Mouse (Mus musculus): ENCODE data around the gene Trpt1. TPM values are rescaled to one million over a fixed set of nuclear protein-coding genes. Genes with fewer than 3 reads are reported as not detected.
"Not testable (repeated sequence)": the region's sequence is repeated elsewhere in the genome, so short reads cannot be mapped to it uniquely, and the experiment has no call there.

Trpt1 gene
- polyA plus RNA-seq, 1 experiment = 10.0 TPM

DNA sequence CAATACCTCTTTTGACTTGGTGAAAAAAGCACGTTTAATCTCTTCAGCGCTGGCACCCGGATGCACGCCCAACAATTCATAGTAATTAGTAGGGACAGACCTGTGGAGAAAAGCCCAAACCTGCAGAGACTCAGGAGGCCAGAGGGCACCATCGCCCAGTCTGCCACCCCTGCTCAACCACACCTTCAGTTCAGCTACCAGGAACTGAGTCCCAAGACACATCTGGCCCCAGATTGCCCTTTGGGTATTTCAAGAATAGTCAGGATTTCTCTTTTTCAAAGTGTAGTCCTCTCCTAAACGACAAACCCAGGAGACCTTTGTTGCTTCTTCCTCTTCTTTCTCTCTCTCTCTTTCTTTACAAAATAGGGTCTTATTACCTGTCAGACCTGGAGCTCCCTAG is 5.2 kb upstream of the Trpt1 start:
- DNase-seq (ENCODE audit: low read depth, low spot score) = no peak
- WGBS = 74% methylated on average over 6 of the region's 6 CpGs

DNA sequence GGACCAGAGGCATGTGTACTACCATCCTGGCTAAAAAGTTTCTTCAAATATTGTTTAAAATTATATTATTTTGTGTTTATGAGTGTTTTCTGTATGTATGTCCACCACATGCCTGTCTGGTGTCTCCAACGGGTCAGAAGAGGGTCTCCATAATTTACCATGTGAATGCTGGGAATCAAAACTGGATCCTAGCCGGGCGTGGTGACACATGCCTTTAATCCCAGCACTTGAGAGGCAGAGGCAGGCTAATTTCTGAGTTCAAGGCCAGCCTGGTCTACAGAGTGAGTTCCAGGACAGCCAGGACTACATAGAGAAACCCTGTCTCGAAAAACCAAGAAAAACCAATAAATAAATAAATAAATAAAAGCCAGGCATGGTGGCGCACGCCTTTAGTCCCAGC is 4.8 kb upstream of the Trpt1 start:
- 91% methylated on average over 6 of the region's 6 CpGs for WGBS
- DNase-seq (ENCODE audit: low read depth, low spot score) = not testable (repeated sequence)

DNA sequence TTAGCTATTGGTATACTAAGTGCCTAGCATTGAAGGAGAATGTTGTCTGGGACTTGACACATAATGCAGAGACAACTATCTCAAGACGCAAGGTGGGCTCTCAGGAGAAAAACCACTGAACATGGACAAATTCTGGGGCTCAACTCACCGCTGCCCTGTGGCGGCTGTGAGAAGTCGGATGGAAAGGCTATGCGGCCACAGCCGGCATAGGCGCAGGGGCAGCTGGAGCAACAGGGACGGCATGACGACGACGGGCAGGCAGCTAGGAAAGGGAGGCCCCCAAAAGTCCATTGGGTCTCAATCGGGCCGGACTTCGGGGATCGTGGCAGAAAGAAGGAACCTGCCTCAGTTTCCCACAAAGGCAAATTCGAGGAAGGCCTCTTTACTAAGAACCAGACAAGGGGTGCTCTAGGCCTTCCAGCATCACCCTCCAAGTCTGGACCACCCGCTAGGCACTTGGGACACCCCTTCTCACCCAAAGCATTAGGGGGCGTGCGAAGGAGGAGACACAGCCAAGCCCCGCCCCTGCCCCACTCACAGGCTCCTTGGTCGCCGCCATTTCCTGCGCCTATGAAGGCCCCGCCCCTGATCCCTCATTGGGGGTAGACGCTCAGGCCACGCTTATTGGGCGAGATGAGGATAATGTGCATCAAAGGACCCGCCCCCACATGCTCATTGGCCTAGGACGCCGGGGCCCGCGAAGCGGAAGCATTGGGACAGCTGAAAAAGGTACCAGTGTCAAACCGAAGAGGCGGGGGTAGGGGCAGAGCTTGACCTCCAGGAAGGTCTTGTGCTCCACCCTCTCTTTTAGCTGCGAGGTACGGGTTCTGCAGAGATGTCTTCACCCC is 3.7 kb upstream of the Trpt1 start, which contains the start of gene Dnajc4:
TSS of gene Dnajc4 (minus strand) at position 562 of the 848 bp plus-strand sequence.
- under 1% methylated on average over 37 of the region's 37 CpGs for WGBS
- peak; percentile 96 for DNase-seq (ENCODE audit: low read depth, low spot score)

DNA sequence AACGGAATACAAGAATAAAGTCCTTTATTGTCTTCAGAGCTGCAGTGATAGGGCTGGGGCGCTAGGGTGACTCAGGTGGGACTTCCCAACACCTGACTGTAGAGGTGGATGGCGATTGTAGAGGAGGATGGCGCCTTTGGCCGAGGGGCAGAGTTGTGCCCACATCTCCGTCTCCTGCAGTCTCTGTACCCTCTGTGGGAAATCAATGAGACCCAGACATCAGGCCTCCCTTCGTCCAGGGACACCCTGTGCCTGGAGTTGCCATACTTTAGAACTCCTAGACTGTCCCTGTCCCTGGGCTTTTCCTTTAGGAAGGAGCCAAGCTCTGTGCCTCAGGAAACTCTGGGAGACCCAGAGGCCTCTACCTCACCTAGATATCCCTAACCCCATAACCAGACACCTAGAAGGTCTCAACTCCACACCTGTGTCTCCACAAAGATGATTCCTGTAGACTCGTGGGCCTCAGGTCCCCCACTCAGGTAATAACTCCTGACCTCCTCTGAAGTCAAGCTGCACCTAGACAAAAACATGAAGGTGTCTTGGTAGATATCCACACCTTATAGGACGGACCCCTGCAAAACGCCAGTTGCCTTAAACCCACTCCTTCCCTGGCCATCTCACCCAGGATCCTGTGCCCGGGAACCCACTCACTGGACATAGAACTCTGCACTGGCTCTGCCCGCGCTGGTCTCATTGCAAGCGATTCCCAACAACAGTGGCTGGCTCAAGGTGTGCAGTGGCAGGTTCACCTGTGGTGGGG is 2.7 kb upstream of the Trpt1 start:
- WGBS = 60% methylated on average over 14 of the region's 14 CpGs
- DNase-seq (ENCODE audit: low read depth, low spot score) = no peak

DNA sequence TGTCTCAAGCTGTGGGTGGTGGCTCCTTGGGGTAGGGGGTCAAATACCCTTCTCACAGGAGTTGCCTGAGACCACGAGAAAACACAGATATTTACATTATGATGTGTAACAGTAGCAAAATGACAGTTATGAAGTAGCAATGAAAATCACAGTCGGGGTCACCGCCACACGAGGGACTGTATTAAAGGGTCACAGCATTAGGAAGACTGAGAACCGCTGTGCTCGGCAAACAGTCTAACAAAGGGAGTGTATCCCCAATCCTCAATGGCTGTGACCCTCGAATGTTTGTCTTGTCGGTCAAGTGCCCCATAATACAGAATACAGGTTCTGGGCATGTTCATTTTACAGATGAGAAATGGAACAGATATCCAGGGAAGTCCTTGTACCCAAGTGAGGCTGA is 1.9 kb upstream of the Trpt1 start:
- WGBS = 87% methylated on average over 8 of the region's 8 CpGs
- DNase-seq (ENCODE audit: low read depth, low spot score) = no peak

DNA sequence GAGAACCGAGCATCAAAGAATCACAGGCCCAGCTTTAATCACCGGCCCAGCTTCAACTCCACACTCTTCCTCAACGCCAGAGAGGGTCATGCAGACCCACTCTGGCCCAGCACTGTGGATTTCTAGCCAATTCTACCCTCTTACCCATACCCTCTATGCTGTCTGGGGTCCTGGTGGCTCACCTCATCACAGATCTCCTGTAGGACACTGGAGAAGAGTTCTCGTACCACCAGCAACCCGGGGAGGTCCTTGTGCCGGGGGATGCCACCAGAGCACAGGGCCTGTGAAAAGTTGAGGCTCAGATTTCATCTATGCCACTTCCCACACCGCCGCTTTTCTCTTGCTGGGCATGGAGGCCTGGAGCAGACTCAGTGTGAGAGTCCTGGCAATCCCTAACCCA is 1.4 kb upstream of the Trpt1 start:
- WGBS = 83% methylated on average over 8 of the region's 8 CpGs
- no peak for DNase-seq (ENCODE audit: low read depth, low spot score)

DNA sequence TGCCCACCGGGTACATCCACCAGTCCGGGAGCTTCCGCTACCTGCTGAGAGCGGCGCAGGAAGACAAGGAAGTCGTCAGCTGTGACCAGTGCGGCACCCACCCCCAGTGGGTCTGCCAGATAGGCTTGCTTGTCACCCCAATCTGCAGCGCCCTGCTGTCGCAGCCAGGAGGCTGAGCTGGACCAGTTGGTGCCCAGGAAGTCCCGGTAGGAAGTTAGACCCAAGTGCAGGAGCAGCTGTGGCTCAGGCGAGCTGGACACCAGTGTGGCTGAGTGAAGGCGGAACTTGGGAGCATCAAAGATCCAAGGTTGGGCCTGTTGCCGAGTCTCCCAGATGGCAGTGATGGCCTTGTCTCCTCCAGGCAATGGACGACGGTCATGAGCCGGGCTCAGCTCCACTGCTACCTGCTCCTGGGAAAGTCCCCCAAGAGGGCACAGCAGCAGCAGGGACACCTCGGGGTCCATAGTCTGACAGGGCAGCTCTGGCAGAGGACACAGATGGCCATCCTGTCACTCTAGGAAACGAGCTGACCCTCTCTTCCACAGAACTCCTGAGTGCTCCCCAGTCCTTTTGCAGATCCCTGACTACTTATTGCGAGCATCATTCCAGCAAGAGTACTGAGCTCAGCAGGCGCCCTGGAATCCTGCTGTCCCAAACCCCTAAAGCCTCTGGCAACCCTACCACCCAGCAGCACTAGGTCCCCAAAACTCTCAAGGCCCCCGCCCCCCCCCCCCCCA is 508 bp upstream of the Trpt1 start:
- DNase-seq (ENCODE audit: low read depth, low spot score) = no peak
- 26% methylated on average over 21 of the region's 21 CpGs for WGBS

DNA sequence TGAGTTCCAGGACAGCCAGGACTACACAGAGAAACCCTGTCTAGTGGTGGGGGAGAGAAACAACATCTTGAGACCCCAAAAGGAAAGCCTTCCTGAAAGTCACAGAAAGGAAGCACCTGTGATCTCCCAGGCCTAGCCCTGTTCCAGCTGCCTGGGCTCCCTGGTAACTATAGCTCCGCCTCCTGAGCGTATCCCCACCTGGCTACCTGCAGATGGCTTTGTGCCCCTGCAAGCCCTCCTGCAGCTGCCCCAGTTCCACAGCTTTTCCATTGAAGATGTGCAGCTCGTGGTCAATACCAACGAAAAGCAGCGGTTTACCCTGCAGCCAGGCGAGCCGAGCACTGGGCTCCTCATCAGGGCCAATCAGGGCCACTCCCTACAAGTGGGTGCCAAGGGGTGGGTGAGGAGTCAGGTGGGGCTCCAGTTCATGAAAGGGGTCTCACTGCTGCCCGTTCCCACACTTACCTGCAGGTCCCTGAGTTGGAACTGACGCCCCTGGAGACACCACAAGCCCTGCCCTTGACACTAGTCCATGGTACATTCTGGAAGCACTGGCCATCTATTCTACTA is 1.9 kb downstream of the Trpt1 start:
- no peak for DNase-seq (ENCODE audit: low read depth, low spot score)
- WGBS = 74% methylated on average over 9 of the region's 9 CpGs

DNA sequence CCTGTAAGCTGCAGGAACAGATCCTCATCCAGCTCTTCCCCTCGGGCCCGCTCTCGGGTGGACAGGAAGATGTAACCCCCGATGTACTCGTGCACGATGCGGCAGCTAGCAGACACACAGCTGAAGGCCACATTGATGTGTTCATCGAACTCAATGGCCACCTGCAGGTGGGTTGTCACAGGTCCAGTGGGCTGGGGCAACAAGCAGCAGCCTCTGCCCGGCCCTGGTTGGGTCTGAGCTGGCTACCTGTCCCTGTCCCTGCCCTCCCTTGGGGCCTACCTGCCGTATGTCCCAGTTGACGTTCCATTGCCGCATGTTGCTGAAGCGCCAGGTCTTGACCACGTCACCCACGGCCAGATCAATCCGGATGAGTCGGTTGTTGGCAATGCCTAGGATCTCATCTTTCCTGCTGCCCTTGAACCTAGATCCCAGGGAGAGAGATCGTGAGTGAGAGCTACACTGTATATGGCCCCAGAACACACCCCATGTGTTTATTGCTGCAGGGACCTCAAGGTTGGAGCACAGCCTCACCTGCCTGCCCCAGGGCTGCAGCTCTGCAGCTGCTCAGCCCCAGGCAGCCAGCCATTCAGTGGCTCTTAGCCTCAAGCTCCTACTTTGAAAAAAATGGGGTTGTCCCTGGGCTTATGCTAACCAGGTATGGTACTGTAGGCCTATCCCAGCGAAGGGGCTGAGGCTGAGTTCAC is 3.6 kb downstream of the Trpt1 start:
- DNase-seq (ENCODE audit: low read depth, low spot score) = no peak
- WGBS = 58% methylated on average over 19 of the region's 19 CpGs

DNA sequence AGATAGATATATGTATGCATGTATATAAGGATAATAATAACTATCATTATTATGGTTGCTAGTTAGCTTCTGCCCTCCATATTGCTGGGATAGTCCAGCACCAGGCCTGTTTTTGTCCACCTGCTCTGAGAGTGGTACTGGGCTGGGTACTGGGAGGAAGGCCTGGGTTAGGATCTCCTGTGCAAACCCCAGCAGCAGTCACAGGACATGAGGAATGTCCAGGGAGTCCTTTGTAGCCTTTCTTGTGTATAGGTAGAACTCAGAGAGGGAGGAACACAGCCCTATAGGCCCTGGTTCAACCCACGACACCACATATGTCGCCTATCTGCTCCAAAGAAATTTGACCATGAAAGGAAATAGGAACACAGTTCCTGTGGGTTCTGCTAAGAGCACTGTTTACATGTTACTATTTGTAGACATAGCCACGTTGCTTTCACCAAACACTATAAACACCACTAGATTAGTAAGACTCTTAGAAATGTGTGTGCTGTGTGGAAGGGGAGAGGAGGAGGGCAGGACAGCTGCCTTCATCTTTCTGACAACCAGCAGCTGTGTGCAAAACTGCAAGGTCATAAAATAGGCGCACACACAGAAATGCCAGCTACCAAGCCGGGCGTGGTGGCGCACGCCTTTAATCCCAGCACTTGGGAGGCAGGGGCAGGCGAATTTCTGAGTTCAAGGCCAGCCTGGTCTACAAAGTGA is 11.1 kb downstream of the Trpt1 start:
- WGBS = 38% methylated on average over 9 of the region's 9 CpGs
- DNase-seq (ENCODE audit: low read depth, low spot score) = no peak

DNA sequence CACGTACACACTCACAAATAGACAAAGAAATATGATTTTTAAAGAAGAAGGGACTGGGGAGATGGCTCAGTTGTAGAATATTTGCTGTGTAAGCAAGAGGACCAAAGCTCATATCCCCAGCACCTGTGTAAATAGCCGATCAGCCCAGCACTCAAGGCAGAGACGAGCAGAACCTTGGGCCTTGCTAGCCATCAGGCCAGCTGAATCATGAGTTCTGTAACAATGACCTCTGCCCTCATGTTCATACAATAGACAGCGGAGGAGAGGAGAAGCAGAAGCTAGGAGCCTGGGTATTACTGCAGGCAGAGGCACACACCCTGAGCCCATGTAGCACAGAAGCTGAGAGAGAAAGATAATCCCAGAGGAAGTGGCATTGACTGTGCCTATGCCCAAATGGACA is 16.5 kb downstream of the Trpt1 start:
- DNase-seq (ENCODE audit: low read depth, low spot score) = no peak
- WGBS = 44% methylated on average over 4 of the region's 4 CpGs

DNA sequence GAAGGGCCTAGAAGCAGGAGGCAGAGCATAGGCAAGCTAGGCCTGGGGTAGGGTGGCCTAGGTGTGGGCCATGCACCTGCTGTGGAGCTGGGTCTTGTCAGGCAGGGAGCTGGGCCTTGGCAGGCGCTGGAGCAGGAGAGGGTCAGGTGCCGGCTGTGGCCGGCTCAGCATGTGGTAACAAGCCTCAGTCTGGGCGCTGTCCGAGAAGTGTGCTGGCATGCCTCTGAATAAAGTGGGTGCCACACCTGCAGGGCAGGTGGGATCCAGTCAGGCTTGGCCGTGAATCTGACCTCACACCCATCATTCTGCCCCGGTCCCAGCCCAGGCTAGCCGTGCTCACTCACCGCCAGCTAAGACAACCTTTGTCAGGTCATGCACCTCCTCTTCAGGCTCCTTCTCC is 18.1 kb downstream of the Trpt1 start:
- WGBS = 98% methylated on average over 9 of the region's 9 CpGs
- DNase-seq (ENCODE audit: low read depth, low spot score) = no peak

DNA sequence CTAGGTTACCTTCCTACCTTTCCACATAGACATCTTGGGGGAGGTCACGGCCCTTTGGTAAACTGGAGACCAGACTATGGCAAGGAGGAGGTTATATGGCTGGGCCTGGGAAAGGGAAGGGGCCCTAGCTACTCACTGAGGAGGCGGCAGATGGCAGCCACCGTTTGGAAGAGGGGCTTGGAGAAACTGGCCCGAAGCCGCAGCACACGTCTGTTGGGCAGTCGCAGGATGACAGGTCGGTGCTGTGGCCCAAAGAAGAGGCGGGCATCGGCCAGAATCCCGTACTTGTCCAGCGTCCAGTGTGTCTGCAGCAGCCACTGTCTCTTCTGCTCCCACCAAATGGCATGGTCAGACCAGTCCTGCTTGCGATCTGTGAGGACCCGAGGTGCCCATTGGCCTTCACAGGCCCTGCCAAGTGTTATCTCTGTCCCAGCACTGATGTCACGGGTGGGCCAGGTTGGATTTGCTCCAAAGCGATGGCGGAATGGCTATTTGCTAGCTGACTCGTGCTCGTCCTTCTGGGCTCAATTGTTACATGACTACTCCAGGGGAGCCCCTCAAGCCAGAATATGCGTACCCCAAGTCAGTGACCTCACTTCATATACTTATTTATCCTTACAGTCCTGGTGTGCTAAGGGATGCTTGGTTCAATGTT is 18.7 kb downstream of the Trpt1 start:
- no peak for DNase-seq (ENCODE audit: low read depth, low spot score)
- 90% methylated on average over 20 of the region's 20 CpGs for WGBS

DNA sequence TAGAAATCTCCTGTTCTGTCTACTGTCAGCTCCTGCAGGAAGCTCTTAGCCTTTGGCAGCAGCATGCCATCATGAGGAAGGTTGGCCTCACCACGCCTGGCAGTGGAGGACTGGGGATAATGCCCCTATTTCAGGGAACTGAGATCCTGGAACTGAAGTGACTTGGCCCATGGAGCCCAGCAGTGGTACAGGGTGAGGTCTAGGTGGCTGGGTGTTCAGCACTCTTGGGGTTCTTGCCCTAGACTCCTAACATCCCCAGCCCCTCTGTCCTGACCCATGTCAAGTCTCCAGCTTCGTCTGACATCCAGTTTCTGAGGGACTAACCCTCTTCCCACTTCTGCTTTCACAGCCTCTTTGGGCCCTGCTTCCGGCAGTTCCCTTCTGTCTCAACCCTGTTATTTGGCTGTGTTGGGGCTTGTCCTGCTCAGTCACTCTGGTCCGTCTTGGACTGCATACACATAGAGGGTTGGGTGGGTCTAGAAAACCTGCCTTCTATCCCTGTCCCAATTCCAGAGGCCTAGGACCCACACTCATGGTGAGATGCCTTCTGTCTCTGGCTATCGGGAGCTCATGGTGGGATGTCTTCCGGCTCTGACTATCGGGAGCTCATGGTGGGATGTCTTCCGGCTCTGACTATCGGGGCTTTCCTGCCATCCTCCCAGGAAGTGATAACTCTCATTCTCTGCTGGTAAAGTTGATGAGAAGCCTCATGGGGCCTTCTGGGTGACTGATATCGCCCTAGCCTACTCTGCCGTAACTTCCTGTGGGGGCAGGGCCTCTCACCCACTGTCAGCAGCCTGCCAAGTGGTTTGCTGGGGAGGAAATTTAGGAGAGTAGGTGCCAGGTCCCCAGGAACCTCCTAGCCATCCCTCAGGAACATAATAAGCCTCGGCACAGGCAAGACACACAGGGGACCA is 21.9 kb downstream of the Trpt1 start:
- 76% methylated on average over 12 of the region's 12 CpGs for WGBS
- no peak for DNase-seq (ENCODE audit: low read depth, low spot score)

DNA sequence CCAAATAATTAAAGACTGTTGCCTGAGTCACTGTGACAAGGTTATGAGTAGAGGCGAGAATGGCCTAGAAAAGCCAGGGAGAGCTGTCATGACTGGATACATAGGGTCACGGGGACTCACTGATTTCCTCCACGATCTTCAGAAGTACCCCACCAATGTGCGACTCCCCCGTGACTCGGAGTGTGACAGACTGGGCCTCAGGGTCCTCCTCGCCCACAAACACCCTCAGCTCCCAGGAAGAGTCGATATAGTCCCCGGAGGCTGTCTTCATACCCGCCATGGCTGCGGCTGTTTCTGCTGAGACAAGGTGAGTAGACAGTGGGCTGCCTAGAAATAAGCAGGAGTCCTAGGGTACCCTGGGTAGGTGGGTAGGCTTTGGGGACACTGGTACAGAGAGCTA is 22.6 kb downstream of the Trpt1 start:
- WGBS = 87% methylated on average over 11 of the region's 11 CpGs
- no peak for DNase-seq (ENCODE audit: low read depth, low spot score)

DNA sequence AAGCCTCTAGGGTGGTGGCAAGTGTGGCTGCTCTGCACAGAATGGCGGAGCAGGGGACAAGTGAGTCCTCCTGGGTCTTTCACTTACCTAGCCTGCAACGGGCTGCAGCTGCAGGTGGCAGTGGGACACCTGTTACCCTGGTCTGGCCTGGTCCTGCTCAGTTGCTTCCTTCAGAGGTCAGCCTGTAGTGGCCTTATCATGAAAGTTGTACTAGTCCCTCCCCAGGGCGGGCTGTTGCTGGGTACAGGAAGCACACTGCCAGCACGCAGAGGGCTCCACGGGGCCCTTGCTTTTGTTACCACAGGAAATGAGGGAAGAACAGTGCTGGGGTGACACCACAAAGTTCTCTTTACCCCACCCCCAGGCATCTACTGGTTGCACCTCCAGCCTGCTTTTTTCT is 23.3 kb downstream of the Trpt1 start, which contains the start of gene Fermt3:
TSS of gene Fermt3 (minus strand) at position 279 of the 400 bp plus-strand sequence.
- 70% methylated on average over 5 of the region's 5 CpGs for WGBS
- DNase-seq (ENCODE audit: low read depth, low spot score) = no peak

DNA sequence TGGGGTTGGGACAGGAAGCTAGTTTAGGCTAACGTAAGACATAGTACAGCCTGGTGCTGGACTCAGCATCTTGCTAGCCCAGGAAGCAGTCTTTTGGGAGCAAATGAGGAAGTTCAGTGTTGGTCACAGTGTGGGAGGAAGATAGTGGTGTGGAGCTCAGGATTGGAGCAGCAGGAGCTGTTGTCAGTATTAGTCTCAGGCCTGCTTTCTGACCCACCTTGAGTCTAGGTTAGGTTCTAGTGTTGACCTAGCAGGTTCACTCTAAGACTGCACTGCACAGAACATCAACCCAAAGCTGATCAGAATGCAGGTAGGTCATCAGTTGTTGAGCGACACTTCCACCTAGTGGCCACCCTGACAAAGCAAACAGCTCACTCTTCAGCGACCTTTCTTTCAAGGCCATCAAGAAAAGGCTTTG is 24.3 kb downstream of the Trpt1 start:
- 36% methylated on average over 3 of the region's 3 CpGs for WGBS

More for the DNA sequence above, 24.3 kb downstream of the Trpt1 start:
- no peak for DNase-seq (ENCODE audit: low read depth, low spot score)

All from large intestine, adult 2 months (tissue).